Mouse (Mus musculus): ENCODE data around the gene Kif19a.

The Kif19a gene

GRCm38 (mm10) chr11:114764820-114765818 is at the start of gene Kif19a:
Gene Kif19a, plus strand, starts transcription at chr11:114765388.
- DNase-seq = peak; percentile 66

- DNase-seq = no peak
Observed at GRCm38 (mm10) chr11:114715531-114715930, 49.7 kb upstream of the Kif19a start.

- DNase-seq = no peak
Observed at GRCm38 (mm10) chr11:114720535-114720934, 44.7 kb upstream of the Kif19a start.

- no peak for DNase-seq
Observed at GRCm38 (mm10) chr11:114722438-114722837, 42.8 kb upstream of the Kif19a start.

GRCm38 (mm10) chr11:114723030-114723429 is 42.2 kb upstream of the Kif19a start:
- no peak for DNase-seq

- DNase-seq = no peak
Observed at GRCm38 (mm10) chr11:114724787-114725590, 40.2 kb upstream of the Kif19a start.

- DNase-seq = peak; percentile 61
Observed at GRCm38 (mm10) chr11:114726965-114727825, 38.0 kb upstream of the Kif19a start, which contains the start of gene Dnaic2. Gene Dnaic2, plus strand, starts transcription at chr11:114727408.

- DNase-seq = no peak
Observed at GRCm38 (mm10) chr11:114727826-114728186, 37.4 kb upstream of the Kif19a start.

GRCm38 (mm10) chr11:114728333-114728732 is 36.9 kb upstream of the Kif19a start:
- no peak for DNase-seq

- no peak for DNase-seq
Observed at GRCm38 (mm10) chr11:114729832-114730363, 35.3 kb upstream of the Kif19a start.

- no peak for DNase-seq
Observed at GRCm38 (mm10) chr11:114731711-114732110, 33.5 kb upstream of the Kif19a start.

- DNase-seq = no peak
Observed at GRCm38 (mm10) chr11:114732890-114733289, 32.3 kb upstream of the Kif19a start.

GRCm38 (mm10) chr11:114736111-114736510 is 29.1 kb upstream of the Kif19a start:
- DNase-seq = no peak

GRCm38 (mm10) chr11:114736913-114737624 is 28.1 kb upstream of the Kif19a start:
- peak; percentile 63 for DNase-seq

- peak; percentile 29 for DNase-seq
Observed at GRCm38 (mm10) chr11:114740598-114740997, 24.6 kb upstream of the Kif19a start.

GRCm38 (mm10) chr11:114741451-114741850 is 23.7 kb upstream of the Kif19a start:
- DNase-seq = no peak

GRCm38 (mm10) chr11:114745134-114745533 is 20.1 kb upstream of the Kif19a start:
- peak; percentile 92 for DNase-seq

- DNase-seq = no peak
Observed at GRCm38 (mm10) chr11:114747564-114748138, 17.5 kb upstream of the Kif19a start.

GRCm38 (mm10) chr11:114769911-114770310 is 4.7 kb downstream of the Kif19a start:
- no peak for DNase-seq

GRCm38 (mm10) chr11:114771896-114772295 is 6.7 kb downstream of the Kif19a start:
- DNase-seq = no peak

- no peak for DNase-seq
Observed at GRCm38 (mm10) chr11:114780076-114780475, 14.9 kb downstream of the Kif19a start.
